Mouse (Mus musculus) gastrocnemius, adult 2 months (tissue): ENCODE data around the gene Rgn. TPM values are rescaled to one million over a fixed set of nuclear protein-coding genes. Genes with fewer than 3 reads are reported as not detected.

ENCODE experiments used
- DNase-seq: peaks from one replicate; pipeline ENCODE4 v3.0.0; 2022
- H3K27ac ChIP-seq: fragments of 200-600 bp; 2 replicates; pipeline ENCODE4 v1.8.1; 2022; ENCODE audit warnings: mild to moderate bottlenecking
- H3K4me3 ChIP-seq: fragments of 200-600 bp; 2 replicates; pipeline ENCODE4 v1.8.1; 2022; ENCODE audit warnings: mild to moderate bottlenecking, moderate library complexity
- CTCF ChIP-seq: fragments of 200-600 bp; IDR thresholded peaks from 2 replicates; pipeline ENCODE4 v1.8.1; 2022; ENCODE audit warnings: antibody characterized with exemption, mild to moderate bottlenecking, moderate library complexity
- intact Hi-C: fragments of 180-260 bp; cut with DNase I; formaldehyde crosslinking; loops from one replicate; pipeline ENCODE4 v1.15.1; 2025
- long read RNA-seq, 2 experiments: library from polyadenylated mRNA; stranded (forward); transcript quantifications; one replicate each; pipeline ENCODE4 v2.0.0; 2021
- total RNA-seq, 2 experiments: library from RNA; stranded (reverse); gene quantifications; 2 replicates each; pipeline ENCODE4 v1.2.3; 2021

Rgn gene
- not detected for total RNA-seq
- long read RNA-seq, experiment 1 = 0 reads
- long read RNA-seq, experiment 2 = 0 reads

DNA sequence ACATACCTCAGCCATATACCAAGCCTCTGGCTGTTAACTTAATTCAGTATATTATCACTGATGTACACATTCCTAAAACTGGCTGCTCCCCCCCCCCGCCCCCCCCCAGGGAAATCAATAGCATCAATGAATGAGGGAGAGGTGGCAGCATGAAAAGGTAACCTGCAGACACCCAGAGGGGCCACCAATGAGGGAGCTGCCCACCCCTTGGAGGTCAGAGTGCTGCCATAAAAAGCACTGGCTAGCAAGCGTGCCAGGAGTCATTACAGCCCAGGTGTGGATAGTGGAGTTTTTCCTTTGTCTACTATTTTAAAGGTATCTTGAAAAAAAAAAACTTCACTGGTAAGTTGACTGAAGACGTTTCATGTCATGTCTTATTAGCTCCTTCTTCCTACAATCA lies at the start of gene Rgn:
TSS of gene Rgn (plus strand) at position 256 of the 400 bp plus-strand sequence.
- intact Hi-C loops = no loop called here
- no peak for DNase-seq
- TF ChIP-seq CTCF = no peak
- H3K27ac ChIP-seq = no peak within 1 kb of the TSS
- peak within 1 kb of the TSS; percentile 69 for H3K4me3 ChIP-seq

GRCm38 (mm10) chrX:20520290-20520939 lies 29.2 kb upstream of the Rgn start:
- no peak for DNase-seq
- H3K27ac ChIP-seq = no peak overlapping the region
- intact Hi-C loops = no loop called here
- H3K4me3 ChIP-seq = no peak overlapping the region
- no peak for TF ChIP-seq CTCF

DNA sequence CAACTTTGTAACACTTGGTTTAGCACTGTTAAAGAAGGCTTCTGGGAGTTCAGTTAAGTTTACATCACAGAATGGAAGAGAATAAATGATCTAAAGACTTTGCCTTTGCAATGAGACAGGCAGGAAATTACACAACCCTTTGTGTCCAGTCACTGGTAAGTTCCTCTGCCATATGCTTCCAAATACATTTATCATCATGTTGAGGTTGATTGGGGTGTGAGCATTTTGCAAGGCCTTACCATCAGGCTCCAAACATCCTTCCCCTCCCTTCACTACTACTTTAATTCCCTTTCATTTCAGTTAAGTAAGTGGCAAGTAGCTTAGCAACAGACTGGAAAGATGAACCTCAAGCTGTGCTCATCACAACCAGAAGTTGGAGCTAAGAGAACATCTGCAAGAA lies 28.0 kb upstream of the Rgn start:
- no peak for TF ChIP-seq CTCF
- no peak overlapping the region for H3K27ac ChIP-seq
- intact Hi-C loops = no loop called here
- H3K4me3 ChIP-seq = no peak overlapping the region
- DNase-seq = no peak

GRCm38 (mm10) chrX:20532621-20533020 lies 17.0 kb upstream of the Rgn start:
- Histone ChIP-seq H3K27ac (no peak overlapping the region), H3K4me3 (no peak overlapping the region)
- DNase-seq = no peak
- no peak for TF ChIP-seq CTCF
- intact Hi-C loops = no loop called here

GRCm38 (mm10) chrX:20543867-20544266 lies 5.7 kb upstream of the Rgn start:
- no peak overlapping the region for H3K4me3 ChIP-seq
- intact Hi-C loops = no loop called here
- H3K27ac ChIP-seq = no peak overlapping the region
- TF ChIP-seq CTCF = no peak
- DNase-seq = no peak

- DNase-seq = peak; percentile 26
- Histone ChIP-seq H3K27ac (no peak overlapping the region), H3K4me3 (peak overlapping the region; percentile 69)
- intact Hi-C loops = no loop called here
- no peak for TF ChIP-seq CTCF
Measured at GRCm38 (mm10) chrX:20547609-20548008, 2.0 kb upstream of the Rgn start.

DNA sequence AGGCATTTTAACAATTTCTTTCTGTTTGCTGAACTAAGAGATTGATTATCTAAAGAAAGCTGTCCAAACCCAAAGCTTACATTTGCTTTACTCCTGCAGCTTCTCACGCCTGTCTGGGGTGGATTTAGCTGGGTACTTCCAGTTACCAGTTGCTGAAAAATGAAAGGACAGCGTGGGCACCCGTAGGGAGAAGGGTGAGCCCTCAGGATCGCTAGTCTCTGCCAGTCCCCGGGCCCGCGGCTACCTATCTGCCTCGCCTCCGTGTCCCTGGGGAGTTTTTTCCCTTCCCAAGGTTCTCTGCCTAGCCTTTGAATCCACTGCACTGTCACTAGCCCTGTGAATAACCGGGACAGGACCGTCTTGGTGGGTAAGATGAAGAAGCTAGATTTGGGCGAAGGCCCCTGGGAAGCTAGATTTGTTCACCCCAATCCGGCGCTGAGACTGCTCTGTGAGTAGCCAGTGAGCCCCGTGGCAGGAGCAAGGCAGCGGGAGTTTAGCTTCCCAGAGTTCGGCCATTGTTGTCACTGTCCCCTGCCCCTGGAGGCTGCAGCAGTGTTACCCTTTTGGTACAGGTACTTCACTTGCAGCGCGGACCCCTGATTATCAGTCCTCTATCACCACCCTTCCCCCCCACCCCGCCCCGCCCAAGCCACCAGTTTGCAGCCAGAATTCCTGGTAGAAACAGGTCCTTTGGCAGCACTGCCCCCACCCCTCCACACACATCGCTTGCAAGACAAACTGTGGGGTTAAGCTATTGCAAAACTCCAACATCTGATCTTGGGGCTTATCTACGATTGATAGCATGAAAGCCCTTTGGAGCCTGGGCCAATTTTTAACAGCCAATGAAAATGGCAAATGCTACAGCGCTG lies 1.3 kb upstream of the Rgn start:
- H3K27ac ChIP-seq = 0 out of 2 replicates have a peak overlapping the region, but pooled peaks have one; percentile 20
- peak overlapping the region; percentile 69 for H3K4me3 ChIP-seq
- DNase-seq = peak; percentile 17
- intact Hi-C loops = no loop called here
- no peak for TF ChIP-seq CTCF

DNA sequence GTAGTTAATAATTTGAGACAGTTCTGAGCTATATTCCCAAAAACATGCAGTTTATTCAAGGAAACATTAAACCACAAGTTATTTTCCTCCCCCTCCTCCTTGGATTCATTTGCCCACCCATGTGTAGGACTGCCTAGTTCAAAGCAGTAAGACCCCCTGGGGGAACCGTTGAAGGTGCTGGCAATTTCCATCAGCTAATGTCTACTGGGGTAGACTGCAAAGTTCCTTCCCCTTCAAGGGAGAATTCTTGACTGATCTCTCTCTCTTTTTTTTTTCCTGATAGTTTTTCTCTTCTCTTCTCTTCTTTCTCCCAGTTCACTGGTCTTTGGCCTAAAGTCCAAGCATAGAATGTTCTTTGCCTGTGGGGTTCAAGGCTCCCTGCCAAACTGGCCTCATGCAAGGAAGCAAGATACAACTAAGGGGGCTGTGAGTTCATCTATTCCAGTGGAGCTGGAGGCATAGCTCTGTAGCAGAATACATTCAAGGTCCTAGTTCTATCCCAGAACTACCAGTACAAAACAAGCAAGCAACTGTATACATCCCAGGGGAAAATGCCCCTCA lies 627 bp upstream of the Rgn start:
- H3K27ac ChIP-seq = no peak overlapping the region
- no peak overlapping the region; the same call in 1 of the 2 replicates for H3K4me3 ChIP-seq
- DNase-seq = no peak
- no peak for TF ChIP-seq CTCF
- intact Hi-C loops = no loop called here

DNA sequence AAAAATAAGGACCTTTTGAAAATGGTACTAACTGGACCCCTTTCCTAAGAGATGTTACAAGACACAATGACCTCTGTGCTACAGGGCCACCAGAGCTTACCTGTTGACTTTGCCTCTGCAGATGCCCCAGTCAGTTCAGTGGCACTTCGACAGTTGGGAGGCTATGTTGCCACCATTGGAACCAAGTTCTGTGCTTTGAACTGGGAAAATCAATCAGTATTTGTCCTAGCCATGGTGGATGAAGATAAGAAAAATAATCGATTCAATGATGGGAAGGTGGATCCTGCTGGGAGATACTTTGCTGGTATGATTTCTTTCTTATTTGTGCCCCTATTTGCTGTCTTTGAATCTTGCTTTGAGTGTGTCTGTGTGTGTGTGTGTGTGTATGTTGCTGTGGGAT lies 2.6 kb downstream of the Rgn start:
- intact Hi-C loops = no loop called here
- no peak for TF ChIP-seq CTCF
- Histone ChIP-seq H3K27ac (no peak overlapping the region), H3K4me3 (no peak overlapping the region)
- DNase-seq = no peak

DNA sequence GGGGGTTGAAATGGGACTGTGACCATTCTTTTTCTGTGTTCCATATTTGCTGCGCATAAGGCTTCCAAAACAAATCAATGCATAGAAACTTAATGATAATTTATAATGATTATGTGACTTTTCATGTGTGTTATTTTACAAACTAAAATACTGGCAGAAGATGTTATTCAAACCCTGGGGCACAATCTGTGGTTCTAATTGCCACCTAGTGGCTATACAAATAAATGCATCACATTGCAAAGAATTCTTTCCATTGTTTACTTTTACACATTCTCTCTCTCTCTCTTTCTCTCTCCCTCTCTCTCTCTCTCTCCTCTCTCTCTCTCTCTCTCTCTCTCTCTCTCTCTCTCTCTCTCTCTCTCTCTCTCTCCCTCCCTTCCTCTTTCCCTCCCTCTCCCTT lies 12.3 kb downstream of the Rgn start:
- TF ChIP-seq CTCF = peak; percentile 29; the same call in 1 of the 2 replicates
- intact Hi-C loops = no loop called here
- DNase-seq = no peak
- Histone ChIP-seq H3K4me3 (no peak overlapping the region), H3K27ac (no peak overlapping the region)

DNA sequence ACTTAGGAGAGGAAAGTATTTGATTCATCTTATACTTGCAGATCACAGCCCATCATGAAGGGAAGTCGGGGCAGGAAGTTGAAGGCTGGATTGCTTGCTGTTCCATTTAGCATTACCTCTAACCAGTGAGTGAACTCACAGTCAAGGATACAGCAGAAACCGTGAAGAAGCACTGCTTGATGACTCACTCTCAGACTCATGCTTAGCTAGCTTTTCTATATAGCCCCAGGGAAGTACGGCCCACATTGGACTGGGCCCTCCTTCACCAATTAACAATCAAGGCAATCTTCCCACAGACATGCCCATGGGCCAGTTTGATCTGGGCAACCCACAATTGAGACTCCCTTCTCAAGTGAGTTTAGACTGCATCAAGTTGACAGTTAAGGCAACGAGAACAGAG lies 14.4 kb downstream of the Rgn start:
- intact Hi-C loops = no loop called here
- Histone ChIP-seq H3K27ac (no peak overlapping the region), H3K4me3 (no peak overlapping the region)
- no peak for TF ChIP-seq CTCF
- DNase-seq = no peak

DNA sequence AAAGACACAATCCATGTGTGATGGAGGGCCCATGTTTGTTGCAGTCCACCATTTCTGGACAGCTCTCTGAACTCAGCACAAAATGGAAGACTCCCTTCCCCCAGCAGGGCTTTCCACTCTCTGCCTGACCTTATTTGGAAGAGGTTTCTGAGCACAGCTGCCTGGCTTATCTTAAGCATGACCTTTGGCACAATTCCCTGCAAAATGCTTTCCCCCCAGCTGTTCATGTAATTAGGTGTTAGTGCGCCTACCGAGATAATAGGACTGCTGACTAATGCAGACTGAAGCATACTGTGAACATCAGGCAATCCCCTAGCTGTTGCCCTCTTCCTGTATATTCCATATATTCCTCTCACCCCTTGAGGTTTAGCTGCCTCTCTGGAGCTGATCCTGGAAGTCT lies 21.4 kb downstream of the Rgn start:
- Histone ChIP-seq H3K4me3 (no peak overlapping the region), H3K27ac (no peak overlapping the region)
- DNase-seq = no peak
- TF ChIP-seq CTCF = no peak
- intact Hi-C loops = no loop called here

GRCm38 (mm10) chrX:20572683-20573082 lies 23.1 kb downstream of the Rgn start:
- no peak for DNase-seq
- Histone ChIP-seq H3K27ac (no peak overlapping the region), H3K4me3 (no peak overlapping the region)
- intact Hi-C loops = no loop called here
- TF ChIP-seq CTCF = no peak
